Mouse (Mus musculus): ENCODE results near the gene Sapcd1. TPM values are rescaled to one million over a fixed set of nuclear protein-coding genes. Genes with fewer than 3 reads are reported as not detected.
A peak's percentile ranks its signal among the peaks of the same experiment; 100 is the strongest.

The Sapcd1 gene
- polyA plus RNA-seq, 1 experiment from 2014 or later = 3.8 TPM

- Histone ChIP-seq H3K36me3 (peaks cover 27% of the 10 kb centered on the region), H3K4me1 (peaks cover 34% of the 10 kb centered on the region), H3K9me3 (no peaks in the 10 kb centered on the region), H3K27me3 (replicated peaks) (peaks cover 26% of the 10 kb centered on the region), H3K9ac (no peak overlapping the region), H3K4me2 (replicated peaks) (no peak overlapping the region), H3K4me3 (no peak overlapping the region), H3K27ac (no peak overlapping the region)
- 82% methylated on average over 3 of the region's 3 CpGs for WGBS
- ATAC-seq (ENCODE audit: low FRiP score, low read depth) = no peak
These were observed 35.6 kb upstream of the Sapcd1 start for GRCm38 (mm10) chr17:35063466-35063865.

GRCm38 (mm10) chr17:35061299-35061698 is 33.5 kb upstream of the Sapcd1 start:
- H3K4me3 ChIP-seq = no peak overlapping the region
- no peak overlapping the region for H3K27ac ChIP-seq
- H3K9me3 ChIP-seq = no peaks in the 10 kb centered on the region
- peaks cover 35% of the 10 kb centered on the region for H3K36me3 ChIP-seq
- peak overlapping the region; percentile 94 for H3K4me2 ChIP-seq (replicated peaks)
- 85% methylated on average over 8 of the region's 8 CpGs for WGBS
- no peak for ATAC-seq (ENCODE audit: low FRiP score, low read depth)
- no peak overlapping the region; the same call in 1 of the 2 replicates for H3K9ac ChIP-seq
- peaks cover 37% of the 10 kb centered on the region for H3K4me1 ChIP-seq
- H3K27me3 ChIP-seq (replicated peaks) = peaks cover 16% of the 10 kb centered on the region

- peaks cover 11% of the 10 kb centered on the region for H3K27me3 ChIP-seq (replicated peaks)
- H3K9me3 ChIP-seq = no peaks in the 10 kb centered on the region
- no peak overlapping the region for H3K27ac ChIP-seq
- no peak for ATAC-seq (ENCODE audit: low FRiP score, low read depth)
- H3K9ac ChIP-seq = peak overlapping the region; percentile 86; the same call in 1 of the 2 replicates
- WGBS = 57% methylated on average over 22 of the region's 22 CpGs
- H3K4me3 ChIP-seq = peak overlapping the region; percentile 80; the same call in 1 of the 2 replicates
- peaks cover 39% of the 10 kb centered on the region for H3K36me3 ChIP-seq
- H3K4me1 ChIP-seq = peaks cover 36% of the 10 kb centered on the region
- H3K4me2 ChIP-seq (replicated peaks) = peak overlapping the region; percentile 94
These were observed 33.0 kb upstream of the Sapcd1 start for GRCm38 (mm10) chr17:35060737-35061297.

- H3K9me3 ChIP-seq = no peaks in the 10 kb centered on the region
- peak overlapping the region; percentile 86 for H3K9ac ChIP-seq
- peak overlapping the region; percentile 80 for H3K4me3 ChIP-seq
- WGBS = 23% methylated on average over 14 of the region's 14 CpGs
- 0 out of 2 replicates have a peak, but pooled peaks have one; percentile 0 for ATAC-seq (ENCODE audit: low FRiP score, low read depth)
- peaks cover 29% of the 10 kb centered on the region for H3K4me1 ChIP-seq
- H3K27me3 ChIP-seq (replicated peaks) = 0 out of 2 replicates have a peak, but pooled peaks cover 4% of the 10 kb centered on the region
- H3K36me3 ChIP-seq = peaks cover 46% of the 10 kb centered on the region
- H3K4me2 ChIP-seq (replicated peaks) = peak overlapping the region; percentile 94
- H3K27ac ChIP-seq = no peak overlapping the region
These were observed 32.3 kb upstream of the Sapcd1 start for GRCm38 (mm10) chr17:35060071-35060470.

- Histone ChIP-seq H3K4me2 (replicated peaks) (peak within 1 kb of the TSS; percentile 94), H3K36me3 (peaks cover 50% of the 10 kb centered on the region), H3K27me3 (replicated peaks) (0 out of 2 replicates have a peak, but pooled peaks cover 3% of the 10 kb centered on the region), H3K27ac (peak within 1 kb of the TSS; percentile 75), H3K4me3 (peak within 1 kb of the TSS; percentile 80), H3K9ac (peak within 1 kb of the TSS; percentile 86), H3K4me1 (peaks cover 23% of the 10 kb centered on the region), H3K9me3 (no peaks in the 10 kb centered on the region)
- WGBS = under 1% methylated on average over 57 of the region's 57 CpGs
- ATAC-seq (ENCODE audit: low FRiP score, low read depth) = peak; percentile 93
These were observed 31.4 kb upstream of the Sapcd1 start, which contains the start of gene Ddah2 for GRCm38 (mm10) chr17:35058911-35059892. Gene Ddah2, plus strand, starts transcription at chr17:35059035.

GRCm38 (mm10) chr17:35058316-35058715 is 30.5 kb upstream of the Sapcd1 start:
- H3K27ac ChIP-seq = no peak overlapping the region
- H3K27me3 ChIP-seq (replicated peaks) = no peaks in the 10 kb centered on the region
- peaks cover 21% of the 10 kb centered on the region for H3K4me1 ChIP-seq
- no peak overlapping the region for H3K4me3 ChIP-seq
- peaks cover 56% of the 10 kb centered on the region for H3K36me3 ChIP-seq
- no peaks in the 10 kb centered on the region for H3K9me3 ChIP-seq
- H3K9ac ChIP-seq = 0 out of 2 replicates have a peak overlapping the region, but pooled peaks have one; percentile 13
- 0 out of 2 replicates have a peak, but pooled peaks have one; percentile 0 for ATAC-seq (ENCODE audit: low FRiP score, low read depth)
- peak overlapping the region; percentile 94 for H3K4me2 ChIP-seq (replicated peaks)
- WGBS = 70% methylated on average over 9 of the region's 9 CpGs

GRCm38 (mm10) chr17:35057090-35057489 is 29.3 kb upstream of the Sapcd1 start:
- no peak overlapping the region for H3K9ac ChIP-seq
- no peak overlapping the region for H3K4me2 ChIP-seq (replicated peaks)
- no peak overlapping the region for H3K4me3 ChIP-seq
- no peak for ATAC-seq (ENCODE audit: low FRiP score, low read depth)
- H3K27ac ChIP-seq = no peak overlapping the region
- WGBS = 79% methylated on average over 3 of the region's 3 CpGs
- H3K27me3 ChIP-seq (replicated peaks) = no peaks in the 10 kb centered on the region
- no peaks in the 10 kb centered on the region for H3K9me3 ChIP-seq
- H3K36me3 ChIP-seq = peaks cover 53% of the 10 kb centered on the region
- peaks cover 30% of the 10 kb centered on the region for H3K4me1 ChIP-seq

- H3K36me3 ChIP-seq = peaks cover 43% of the 10 kb centered on the region
- no peaks in the 10 kb centered on the region for H3K9me3 ChIP-seq
- no peaks in the 10 kb centered on the region for H3K27me3 ChIP-seq (replicated peaks)
- no peak overlapping the region for H3K27ac ChIP-seq
- no peak overlapping the region for H3K4me3 ChIP-seq
- H3K4me2 ChIP-seq (replicated peaks) = no peak overlapping the region
- WGBS = 92% methylated on average over 7 of the region's 7 CpGs
- no peak overlapping the region for H3K9ac ChIP-seq
- ATAC-seq (ENCODE audit: low FRiP score, low read depth) = no peak
- H3K4me1 ChIP-seq = peaks cover 40% of the 10 kb centered on the region
These were observed 28.1 kb upstream of the Sapcd1 start for GRCm38 (mm10) chr17:35055691-35056495.

- peak overlapping the region; percentile 42 for H3K4me3 ChIP-seq
- peaks cover 46% of the 10 kb centered on the region for H3K4me1 ChIP-seq
- no peaks in the 10 kb centered on the region for H3K27me3 ChIP-seq (replicated peaks)
- ATAC-seq (ENCODE audit: low FRiP score, low read depth) = no peak
- H3K36me3 ChIP-seq = peaks cover 35% of the 10 kb centered on the region
- H3K9me3 ChIP-seq = no peaks in the 10 kb centered on the region
- peak overlapping the region; percentile 82 for H3K4me2 ChIP-seq (replicated peaks)
- 84% methylated on average over 12 of the region's 12 CpGs for WGBS
- H3K27ac ChIP-seq = peak overlapping the region; percentile 83
- peak overlapping the region; percentile 80 for H3K9ac ChIP-seq
These were observed 24.5 kb upstream of the Sapcd1 start for GRCm38 (mm10) chr17:35052271-35052798.

- Histone ChIP-seq H3K9me3 (no peaks in the 10 kb centered on the region), H3K9ac (peak overlapping the region; percentile 80), H3K36me3 (peaks cover 33% of the 10 kb centered on the region), H3K4me3 (peak overlapping the region; percentile 42), H3K4me2 (replicated peaks) (peak overlapping the region; percentile 82), H3K27me3 (replicated peaks) (no peaks in the 10 kb centered on the region), H3K4me1 (peaks cover 52% of the 10 kb centered on the region), H3K27ac (peak overlapping the region; percentile 83)
- ATAC-seq (ENCODE audit: low FRiP score, low read depth) = peak; percentile 61
- 2% methylated on average over 21 of the region's 21 CpGs for WGBS
These were observed 23.6 kb upstream of the Sapcd1 start for GRCm38 (mm10) chr17:35051156-35052086.

Measured in neural tube, embryonic 12.5 days (tissue).